Mouse (Mus musculus) embryo, embryonic 11 days (tissue): ENCODE measurements around the gene Myo15b.

Source experiments
- DNase-seq: peaks from one replicate; pipeline ENCODE4 v3.0.0-alpha.2; 2015

The Myo15b gene

DNA sequence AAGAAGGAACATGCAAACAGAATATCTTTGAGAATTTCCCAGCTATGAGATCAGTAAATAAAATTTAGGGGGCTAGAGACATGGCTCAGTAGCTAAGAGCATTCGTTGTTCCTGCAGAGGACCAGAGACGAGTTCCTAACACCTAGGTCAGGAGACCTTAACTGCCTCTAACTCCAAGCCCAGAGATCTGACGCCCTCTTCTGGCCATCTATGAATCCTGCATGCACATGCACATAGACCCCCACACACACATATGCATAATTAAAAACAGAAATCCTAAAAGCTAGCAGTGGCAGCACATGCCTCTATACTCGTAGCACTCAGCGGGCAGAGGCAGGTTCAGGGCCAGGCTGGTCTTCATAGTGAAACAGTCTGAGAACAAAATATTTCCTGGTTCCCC lies 18.2 kb downstream of the Myo15b start:
- no peak for DNase-seq

- no peak for DNase-seq
Measured at GRCm38 (mm10) chr11:115877174-115877755, 19.1 kb downstream of the Myo15b start.

GRCm38 (mm10) chr11:115878071-115878470 lies 19.9 kb downstream of the Myo15b start:
- DNase-seq = no peak

GRCm38 (mm10) chr11:115881002-115881401 lies 22.8 kb downstream of the Myo15b start:
- DNase-seq = no peak

DNA sequence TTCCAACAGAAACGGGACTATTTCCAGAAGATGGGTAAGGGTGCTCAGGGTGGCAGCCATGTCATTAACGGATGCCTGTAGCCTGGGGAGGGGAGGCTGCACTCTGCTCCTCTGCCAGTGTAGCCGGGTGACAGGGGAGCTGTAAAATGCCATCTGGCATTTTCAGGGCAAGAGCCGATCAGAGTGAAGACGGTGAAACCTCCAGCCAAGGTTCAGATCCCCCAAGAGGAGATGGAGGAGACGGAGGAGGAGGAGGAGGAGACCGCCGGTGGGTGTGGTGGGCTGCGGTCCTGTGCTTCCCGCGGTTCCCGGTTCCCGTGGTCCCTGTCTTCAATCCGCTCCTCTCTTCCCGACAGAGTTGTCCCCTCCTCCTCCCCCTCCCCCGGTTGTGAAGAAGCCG lies 25.0 kb downstream of the Myo15b start:
- no peak for DNase-seq

DNA sequence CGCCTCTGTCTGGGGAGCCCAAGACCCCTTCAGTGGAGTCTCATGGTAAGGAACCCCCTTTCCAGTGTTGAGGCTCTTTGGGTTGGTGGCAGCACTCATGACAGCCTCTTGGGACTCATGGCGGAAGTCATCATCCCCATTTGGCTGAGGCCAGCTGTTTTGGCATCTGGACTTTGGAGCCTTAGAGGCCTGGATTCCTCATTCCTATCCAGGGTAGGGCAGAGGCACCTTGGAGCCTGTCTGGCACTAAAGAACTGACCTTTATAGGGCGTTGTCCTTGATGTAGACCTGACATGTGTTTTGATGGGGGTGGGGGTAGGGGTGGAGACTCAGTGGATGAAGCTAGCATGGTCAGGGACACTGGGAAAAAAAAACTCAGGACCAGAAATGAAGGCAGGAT lies 26.2 kb downstream of the Myo15b start:
- no peak for DNase-seq

DNA sequence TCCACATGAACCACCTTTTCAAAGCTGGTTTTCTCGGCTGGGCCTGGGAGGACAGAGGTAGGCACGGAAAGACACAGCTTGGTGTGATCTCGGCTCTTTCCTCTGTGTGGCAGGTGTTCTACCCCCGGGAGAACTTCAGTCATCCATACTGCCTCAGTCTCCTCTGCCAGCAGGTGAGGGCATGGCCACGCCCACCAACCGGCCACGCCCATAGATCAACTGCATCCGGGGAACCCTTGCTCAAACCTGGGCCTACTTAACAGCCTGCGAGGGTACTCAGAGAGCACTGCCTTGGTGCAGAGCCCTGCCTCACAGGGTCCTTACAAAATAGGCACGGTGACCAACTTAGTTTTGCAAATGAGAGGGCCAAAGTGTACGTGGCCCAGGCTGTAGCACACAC lies 27.1 kb downstream of the Myo15b start:
- DNase-seq = no peak

DNA sequence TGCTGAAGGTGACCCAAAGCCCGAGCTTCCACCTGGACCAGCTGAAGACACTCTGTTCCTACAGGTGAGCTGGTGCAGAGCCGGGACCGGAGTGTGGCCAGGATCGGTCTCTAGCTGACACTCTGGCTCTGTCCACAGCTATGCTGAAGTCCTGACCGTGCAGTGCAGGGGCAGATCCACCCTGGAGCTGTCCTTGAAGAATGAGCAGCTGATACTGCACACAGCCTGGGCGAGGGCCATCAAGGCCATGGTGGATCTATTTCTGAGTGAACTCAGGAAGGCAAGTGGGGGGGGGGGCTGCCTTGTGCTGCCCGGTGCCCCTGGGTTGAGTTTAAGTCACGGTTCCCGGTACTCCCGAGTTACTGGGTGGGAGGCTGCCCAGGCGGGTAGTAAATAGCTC lies 28.2 kb downstream of the Myo15b start:
- no peak for DNase-seq

- DNase-seq = no peak
Measured at GRCm38 (mm10) chr11:115888020-115888419, 29.8 kb downstream of the Myo15b start.

DNA sequence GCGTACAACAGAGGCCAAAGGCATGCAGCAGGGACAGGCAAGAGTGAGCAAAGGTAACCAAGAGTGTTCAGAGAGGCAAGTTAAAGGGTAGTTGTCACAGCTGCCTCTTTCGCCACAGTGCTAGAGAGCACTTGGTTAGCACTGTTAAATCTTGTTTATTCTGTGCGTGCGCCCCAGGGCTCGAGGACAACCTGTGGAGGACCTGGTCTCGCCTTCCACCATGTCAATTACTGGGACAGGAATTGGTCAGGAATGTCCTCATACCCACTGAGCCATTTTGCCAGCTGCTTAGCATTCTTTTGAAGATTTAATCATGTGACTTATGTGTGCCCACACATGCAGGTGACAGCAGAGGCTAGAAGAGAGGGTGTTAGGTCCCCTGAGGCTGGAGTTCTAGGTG lies 31.0 kb downstream of the Myo15b start:
- DNase-seq = no peak

- DNase-seq = no peak
Measured at GRCm38 (mm10) chr11:115892213-115892612, 34.0 kb downstream of the Myo15b start.

GRCm38 (mm10) chr11:115893071-115893470 lies 34.9 kb downstream of the Myo15b start:
- no peak for DNase-seq

DNA sequence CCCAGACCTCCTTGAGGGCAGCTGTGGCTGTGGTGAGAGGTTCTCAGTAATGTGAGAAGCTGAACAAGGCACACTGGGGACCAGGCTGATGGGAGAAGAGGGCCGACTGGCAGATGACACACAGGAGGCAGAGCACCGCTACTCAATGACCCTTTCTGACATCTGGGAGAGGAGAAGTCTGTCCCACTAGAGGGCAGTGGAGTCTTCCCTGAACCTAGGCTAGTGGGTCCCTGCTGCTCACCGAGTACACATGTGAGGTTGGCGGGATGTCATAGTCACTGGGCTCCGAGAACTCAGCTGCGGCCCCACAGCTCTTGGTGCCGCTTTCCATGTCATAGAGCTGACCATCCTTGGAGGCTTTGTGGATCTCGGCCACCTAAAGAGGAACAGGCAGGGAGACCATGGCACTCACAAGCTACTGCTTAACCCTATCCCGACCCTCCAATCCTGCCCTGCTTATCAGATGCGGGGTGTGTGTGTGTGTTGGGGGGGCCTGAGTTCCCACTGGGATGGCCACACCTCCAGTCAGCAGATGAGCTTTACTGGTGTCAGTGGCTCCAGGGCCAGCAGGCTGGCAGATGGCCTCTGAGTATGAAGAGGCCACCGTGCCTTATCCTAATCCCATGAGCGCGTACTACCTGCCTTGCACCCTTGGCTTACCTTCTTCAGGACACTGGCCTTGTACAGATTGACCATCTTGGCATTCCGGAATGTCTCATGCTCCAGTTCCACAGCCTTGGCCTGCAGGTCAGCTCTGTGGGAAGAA lies 36.7 kb downstream of the Myo15b start:
- DNase-seq = peak; percentile 47

GRCm38 (mm10) chr11:115898446-115898845 lies 40.2 kb downstream of the Myo15b start:
- DNase-seq = no peak

- DNase-seq = peak; percentile 42
Measured at GRCm38 (mm10) chr11:115898886-115899285, 40.7 kb downstream of the Myo15b start.

GRCm38 (mm10) chr11:115899486-115900266 lies 41.5 kb downstream of the Myo15b start, which contains the start of gene Smim5:
Gene Smim5, plus strand, starts transcription at chr11:115899966.
- DNase-seq = peak; percentile 85

DNA sequence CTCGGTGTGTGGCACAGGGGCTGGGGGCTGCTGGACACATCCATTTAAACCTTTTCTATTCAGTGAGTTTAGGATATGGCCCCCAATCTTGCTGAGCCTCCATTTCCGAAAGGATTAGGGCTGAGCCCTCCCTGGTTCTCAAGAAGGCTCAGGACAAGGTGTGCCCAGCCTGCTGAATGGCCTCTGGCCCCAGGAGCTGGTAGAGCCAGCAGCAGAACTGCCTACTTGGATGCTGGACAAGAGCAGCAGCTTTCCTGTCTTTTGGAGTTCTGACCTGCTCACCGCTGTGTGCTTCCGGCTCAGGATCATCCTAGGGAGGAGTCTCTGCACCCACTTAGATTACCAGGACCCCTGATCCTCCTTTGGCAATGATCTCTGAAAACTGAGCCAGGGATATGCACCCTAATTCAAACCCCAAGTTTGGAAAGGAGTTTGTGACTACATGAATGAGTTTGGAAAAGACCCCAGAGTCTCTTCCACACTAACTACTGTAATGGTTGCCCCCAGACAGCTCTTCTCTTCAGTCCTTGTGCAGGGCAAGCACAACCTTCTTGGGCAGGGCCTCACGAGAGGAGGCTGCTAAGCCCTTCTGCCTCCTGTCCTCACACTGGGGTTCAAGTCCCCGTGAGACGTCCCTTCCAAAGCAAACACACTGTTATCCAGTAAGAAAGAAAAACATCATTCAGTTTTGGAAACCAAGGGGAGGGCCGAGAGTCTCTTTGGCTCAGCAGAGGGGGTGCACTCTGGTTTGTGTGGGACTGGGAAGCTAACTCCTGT lies 42.5 kb downstream of the Myo15b start:
- no peak for DNase-seq

DNA sequence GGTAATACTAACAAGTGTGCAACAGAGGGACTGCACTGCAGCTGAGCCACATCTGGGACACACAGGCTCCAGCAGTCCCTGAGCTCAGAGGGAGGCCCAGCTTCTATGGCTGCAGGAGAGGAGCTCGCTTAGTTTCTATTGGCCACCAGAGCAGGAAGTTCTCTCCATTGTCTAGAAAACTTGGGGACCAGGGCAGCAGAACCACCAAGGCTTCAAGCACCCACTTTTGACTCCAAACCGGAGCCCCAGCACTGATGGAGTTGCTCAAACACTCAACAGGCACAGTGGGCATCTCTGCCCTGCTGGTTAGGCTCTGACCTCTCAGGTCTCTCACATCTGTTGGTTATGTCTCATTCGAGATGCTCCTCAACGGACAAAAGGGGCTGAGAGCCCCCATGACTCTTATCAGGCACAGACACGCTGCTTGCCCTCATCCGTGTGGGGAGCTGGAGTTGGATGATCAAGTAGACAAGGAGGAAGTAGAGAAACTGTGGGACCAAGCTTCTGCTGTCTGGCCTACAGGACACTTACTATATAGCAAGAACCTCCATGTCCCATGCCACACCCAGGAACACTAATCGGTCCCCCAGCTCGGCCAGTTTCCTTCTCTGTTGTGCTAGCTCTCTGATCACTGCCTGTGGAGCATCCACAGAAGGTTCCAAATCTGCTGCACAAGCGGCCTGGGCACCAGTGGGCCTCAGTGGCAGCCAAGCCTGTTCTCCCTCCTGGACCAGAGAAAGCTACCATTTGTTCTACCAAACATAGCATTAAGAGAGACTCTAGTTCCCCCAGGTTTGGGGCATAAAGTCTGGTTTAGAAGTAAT lies 43.3 kb downstream of the Myo15b start:
- DNase-seq = no peak

GRCm38 (mm10) chr11:115902177-115902576 lies 44.0 kb downstream of the Myo15b start:
- no peak for DNase-seq

DNA sequence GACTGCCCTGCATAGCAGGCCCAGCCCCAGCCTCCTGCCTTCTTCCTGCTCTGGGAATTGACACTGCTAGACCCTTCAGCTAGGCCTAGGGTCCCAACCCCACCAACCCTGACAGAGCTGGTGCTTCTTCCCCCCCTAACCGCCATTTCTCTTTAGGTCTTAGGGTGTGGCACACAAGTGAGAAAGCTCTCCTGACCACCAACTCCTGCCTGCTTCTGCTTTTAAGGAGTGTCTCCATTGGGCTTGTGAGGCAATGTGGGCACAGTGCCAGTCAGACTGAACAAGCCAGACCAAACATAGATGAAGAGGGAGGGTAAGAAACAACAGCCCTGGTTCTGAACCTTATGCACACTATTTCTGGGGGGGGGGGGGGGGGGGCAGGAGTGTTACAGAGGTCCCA lies 44.6 kb downstream of the Myo15b start:
- DNase-seq = no peak

- DNase-seq = peak; percentile 24
Measured at GRCm38 (mm10) chr11:115903384-115904230, 45.4 kb downstream of the Myo15b start.
